Mouse (Mus musculus) CD4-positive, CD25-positive, alpha-beta regulatory T cell, adult 4 months (primary cell): ENCODE measurements around the gene a. TPM values are rescaled to one million over a fixed set of nuclear protein-coding genes. Genes with fewer than 3 reads are reported as not detected.

Experiments used
- ATAC-seq: one replicate; pipeline ENCODE4 v1.8.0; 2017
- polyA plus RNA-seq, 2 experiments: library from polyadenylated mRNA; unstranded; fragments of 100-300 nt; shearing (Covaris generic); gene quantifications; one replicate each; pipeline ENCODE4 v1.2.1; 2017

The a gene
- polyA plus RNA-seq, 2 experiments from 2014 or later: not detected

DNA sequence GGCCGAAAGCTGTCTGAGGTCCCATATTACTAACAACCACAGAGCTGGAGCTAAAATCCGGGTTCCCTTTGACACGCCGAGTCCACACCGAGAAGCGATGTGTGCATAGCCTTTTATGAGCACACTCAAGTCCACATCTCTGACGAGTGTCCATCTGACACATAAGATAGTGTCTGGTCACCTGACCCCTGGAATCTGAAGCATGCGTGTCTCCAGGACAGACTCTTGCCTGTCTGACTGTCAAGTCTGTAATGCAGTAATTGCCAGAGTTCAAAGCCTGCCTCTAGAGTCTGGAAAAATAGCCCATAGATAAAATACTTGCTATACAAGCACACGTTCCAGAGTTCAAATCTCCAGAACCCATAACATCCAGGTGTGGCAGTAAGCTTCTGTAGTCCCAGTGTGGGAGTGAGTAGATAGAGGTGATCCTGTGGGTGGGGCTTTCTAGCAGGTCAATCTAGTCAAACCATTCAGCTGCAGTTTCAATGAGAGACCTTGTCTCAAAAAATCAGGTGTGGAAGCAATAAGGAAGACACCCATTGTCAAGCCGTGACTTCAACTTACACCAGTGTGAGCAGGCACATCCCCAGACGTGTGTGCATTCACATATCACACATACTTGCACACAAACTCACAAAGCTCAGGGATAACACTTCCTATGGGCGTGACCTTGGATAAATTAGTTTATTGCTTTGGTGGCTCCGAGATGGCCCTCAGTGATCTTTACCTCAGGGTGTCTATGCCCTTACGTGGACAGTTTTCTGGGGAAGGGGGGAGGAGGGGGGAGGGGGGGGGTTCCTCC lies 309.0 kb downstream of the a start:
- no peak for ATAC-seq

Other genes with a start within 250 kb of the a start
- not detected for gene 1700003F12Rik, start 244.3 kb upstream of the a start, polyA plus RNA-seq
- not detected for gene Actl10, start 239.6 kb upstream of the a start, polyA plus RNA-seq
- under 1 TPM; 0.30 to 0.47 TPM for gene Necab3, start 232.5 kb upstream of the a start, polyA plus RNA-seq
- gene E2f1, start 221.5 kb upstream of the a start, polyA plus RNA-seq: 1 to 10 TPM in 1 of 2 experiments, under 1 TPM in 1; 0.42 to 1.5 TPM
- 10 to 100 TPM; 15.4 to 20.9 TPM for gene Pxmp4, start 187.7 kb upstream of the a start, polyA plus RNA-seq
- gene Zfp341, start 178.1 kb upstream of the a start, polyA plus RNA-seq: under 1 TPM; 0.39 to 0.93 TPM
- gene 4930519P11Rik, start 178.0 kb upstream of the a start, polyA plus RNA-seq: not detected
- 1 to 10 TPM; 2.4 to 6.2 TPM for gene Chmp4b, start 139.7 kb upstream of the a start, polyA plus RNA-seq
- gene Gm14214, start 21.4 kb upstream of the a start, polyA plus RNA-seq: not detected
- gene Raly, start 306 bp upstream of the a start, polyA plus RNA-seq: 1 to 10 TPM; 8.0 to 8.6 TPM
- 100 to 1,000 TPM in 1 of 2 experiments, 10 to 100 TPM in 1; 85.5 to 102 TPM for gene Eif2s2, start 101.5 kb downstream of the a start, polyA plus RNA-seq
- gene Gm14226, start 226.9 kb downstream of the a start, polyA plus RNA-seq: not detected